Mouse (Mus musculus): ENCODE results near the gene Olfr1377. TPM values are rescaled to one million over a fixed set of nuclear protein-coding genes. Genes with fewer than 3 reads are reported as not detected.

Gene Olfr1377
- polyA plus RNA-seq (2012; rRNA removed) = not detected in 2 replicates

GRCm38 (mm10) chr11:50981667-50982066 is at the start of gene Olfr1377:
TSS of gene Olfr1377 (plus strand) at chr11:50981967.

GRCm38 (mm10) chr11:50943506-50943905 is 38.3 kb upstream of the Olfr1377 start, which contains the start of gene 4933414I15Rik:
TSS of gene 4933414I15Rik (minus strand) at chr11:50943765.

GRCm38 (mm10) chr11:50953665-50954064 is 28.1 kb upstream of the Olfr1377 start, which contains the start of gene Prop1:
TSS of gene Prop1 (minus strand) at chr11:50953765.

GRCm38 (mm10) chr11:50966230-50966629 is 15.5 kb upstream of the Olfr1377 start, which contains the start of gene Olfr1378:
TSS of gene Olfr1378 (plus strand) at chr11:50966530.

GRCm38 (mm10) chr11:51003296-51003695 is 21.5 kb downstream of the Olfr1377 start, which contains the start of gene Olfr51:
TSS of gene Olfr51 (plus strand) at chr11:51003596.

GRCm38 (mm10) chr11:51013936-51014335 is 32.2 kb downstream of the Olfr1377 start, which contains the start of gene Olfr54:
TSS of gene Olfr54 (plus strand) at chr11:51014236.

Other genes with a start within 250 kb of the Olfr1377 start
- gene Zfp354c, start 154.2 kb upstream of the Olfr1377 start, polyA plus RNA-seq (2012; rRNA removed) = 0.90 and 0.93 TPM in 2 replicates
- gene Zfp879, start 140.4 kb upstream of the Olfr1377 start, polyA plus RNA-seq (2012; rRNA removed) = 0.19 and 0.21 TPM in 2 replicates
- gene Grm6, start 131.3 kb upstream of the Olfr1377 start, polyA plus RNA-seq (2012; rRNA removed) = 0.08 and 0.12 TPM in 2 replicates
- 0.21 and 0.31 TPM in 2 replicates for gene Zfp454, start 94.3 kb upstream of the Olfr1377 start, polyA plus RNA-seq (2012; rRNA removed)
- 0.44 and 0.60 TPM in 2 replicates for gene Zfp2, start 65.8 kb upstream of the Olfr1377 start, polyA plus RNA-seq (2012; rRNA removed)
- gene Zfp354b, start 50.3 kb upstream of the Olfr1377 start, polyA plus RNA-seq (2012; rRNA removed) = 0.08 and 0.10 TPM in 2 replicates
- not detected in 2 replicates for gene 4933414I15Rik, start 38.2 kb upstream of the Olfr1377 start, polyA plus RNA-seq (2012; rRNA removed)
- gene Prop1, start 28.2 kb upstream of the Olfr1377 start, polyA plus RNA-seq (2012; rRNA removed) = not detected in 2 replicates
- gene Olfr1378, start 15.4 kb upstream of the Olfr1377 start, polyA plus RNA-seq (2012; rRNA removed) = not detected in 2 replicates
- gene Olfr51, start 21.6 kb downstream of the Olfr1377 start, polyA plus RNA-seq (2012; rRNA removed) = not detected in 2 replicates
- not detected in 2 replicates for gene Olfr54, start 32.3 kb downstream of the Olfr1377 start, polyA plus RNA-seq (2012; rRNA removed)
- not detected in 2 replicates for gene Olfr1375, start 66.1 kb downstream of the Olfr1377 start, polyA plus RNA-seq (2012; rRNA removed)
- 1.2 and 1.7 TPM in 2 replicates for gene Zfp354a, start 77.3 kb downstream of the Olfr1377 start, polyA plus RNA-seq (2012; rRNA removed)
- not detected in 2 replicates for gene Gm12569, start 238.5 kb downstream of the Olfr1377 start, polyA plus RNA-seq (2012; rRNA removed)